Mouse (Mus musculus) regulatory T cell (primary cell): Measurements from ENCODE around the gene Prkrip1.
"Not testable (repeated sequence)": the region's sequence is repeated elsewhere in the genome, so short reads cannot be mapped to it uniquely, and the experiment has no call there.

Source experiments
- in situ Hi-C: fragments of 300-600 bp; cut with MboI, MseI; formaldehyde crosslinking; loops from one replicate; pipeline ENCODE4 v1.15.1; 2025; ENCODE audit warnings: high pct_unique_total_duplicates

Gene Prkrip1

GRCm38 (mm10) chr5:136165246-136165645 is 33.5 kb downstream of the Prkrip1 start:
- in situ Hi-C loops: no loop called here

DNA sequence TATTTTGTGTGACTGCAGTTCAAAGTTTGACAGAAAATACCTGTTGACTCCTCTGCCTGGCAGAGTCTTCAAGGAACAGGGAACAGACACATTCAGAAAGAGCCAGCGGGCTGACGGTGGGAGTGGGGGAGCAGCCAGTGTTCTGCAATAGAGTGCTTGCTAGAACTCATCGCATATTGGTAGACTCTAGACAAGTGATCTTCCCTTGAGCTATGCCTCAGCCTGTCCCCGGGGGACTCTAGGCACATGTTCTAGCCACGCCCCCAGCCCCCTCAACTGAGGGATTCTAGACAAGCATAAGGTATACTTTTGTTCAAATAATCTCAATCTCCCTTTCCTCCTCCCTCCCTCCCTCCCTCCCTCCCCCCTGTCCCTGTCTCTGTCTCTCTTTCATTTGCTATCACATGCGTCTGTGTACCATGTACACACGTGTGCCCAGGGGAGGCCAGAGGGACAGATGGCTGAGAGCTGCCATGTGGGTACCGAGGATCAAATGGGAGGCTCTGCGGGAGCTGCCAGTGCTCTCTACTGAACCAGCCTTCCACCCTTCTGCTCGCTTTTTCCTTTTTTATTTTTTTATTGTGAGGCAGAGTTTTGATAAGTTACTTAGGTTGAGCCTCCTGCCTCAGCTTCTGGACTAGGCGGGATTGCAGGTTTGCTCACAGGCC is 34.8 kb downstream of the Prkrip1 start:
- in situ Hi-C loops: no loop called here

DNA sequence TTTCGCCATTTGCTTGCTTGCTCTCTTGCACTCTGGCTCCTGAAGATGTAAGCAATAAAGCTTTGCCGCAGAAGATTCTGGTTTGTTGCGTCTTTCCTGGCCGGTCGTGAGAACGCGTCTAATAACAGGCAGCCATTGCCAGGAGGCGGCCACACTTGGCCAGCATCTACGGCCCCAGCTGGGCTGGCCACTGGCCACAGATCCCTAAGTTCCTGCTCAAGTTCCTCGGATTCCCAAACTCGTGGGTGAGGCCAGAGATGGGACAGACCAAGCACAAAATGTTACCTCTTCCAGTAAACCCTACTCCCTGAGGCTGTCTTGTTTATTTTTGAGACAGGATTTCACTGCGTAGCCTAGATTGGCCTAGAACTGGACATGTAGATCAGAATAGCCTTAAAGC is 38.7 kb downstream of the Prkrip1 start:
- in situ Hi-C loops: not testable (repeated sequence)

DNA sequence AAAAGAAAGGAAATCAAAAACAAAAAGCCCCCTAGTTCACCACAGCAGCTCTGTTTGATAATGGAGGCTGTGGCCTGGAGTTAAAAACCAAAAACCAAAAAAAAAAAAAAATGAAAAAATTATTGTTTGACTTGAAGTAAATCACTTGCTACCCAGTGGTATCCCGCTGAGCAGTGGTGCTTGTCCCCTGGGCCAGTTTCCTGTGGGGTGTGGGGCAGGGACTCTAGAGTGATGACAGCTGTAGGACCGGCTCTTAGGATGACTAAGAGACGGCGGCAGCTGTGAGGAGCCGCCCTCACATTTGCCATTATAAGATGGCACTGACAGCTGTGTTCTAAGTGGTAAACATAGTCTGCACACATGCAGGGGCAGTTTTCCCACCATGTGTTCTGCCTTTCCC is 43.4 kb downstream of the Prkrip1 start:
- in situ Hi-C loops: no loop called here

DNA sequence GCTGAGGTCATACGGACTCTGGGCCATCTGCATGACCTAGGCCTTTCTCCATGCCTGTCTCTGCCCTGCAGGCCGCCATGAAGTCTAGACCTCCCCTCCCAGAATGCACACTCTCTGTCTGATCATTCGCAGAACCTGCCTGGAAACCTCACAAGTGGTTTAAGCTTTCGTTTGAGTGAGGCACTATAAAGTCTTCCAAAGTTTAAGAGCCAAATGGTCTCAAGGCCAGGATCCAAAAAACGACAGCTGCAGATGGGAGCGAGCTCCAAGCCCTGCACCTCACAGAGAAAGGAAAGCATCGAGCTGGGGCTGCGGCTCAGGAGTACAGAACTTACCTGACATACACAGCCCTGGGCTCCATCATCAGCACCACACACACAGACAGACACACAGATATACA is 46.4 kb downstream of the Prkrip1 start:
- in situ Hi-C loops: no loop called here

- in situ Hi-C loops: loop anchor here (5.0 to 25.0 kb wide), 2 partner anchors 38 to 1138 kb away; partner anchors contain the start of genes Ache and Ufsp1
Measured at GRCm38 (mm10) chr5:136149134-136149576, 49.6 kb downstream of the Prkrip1 start.

DNA sequence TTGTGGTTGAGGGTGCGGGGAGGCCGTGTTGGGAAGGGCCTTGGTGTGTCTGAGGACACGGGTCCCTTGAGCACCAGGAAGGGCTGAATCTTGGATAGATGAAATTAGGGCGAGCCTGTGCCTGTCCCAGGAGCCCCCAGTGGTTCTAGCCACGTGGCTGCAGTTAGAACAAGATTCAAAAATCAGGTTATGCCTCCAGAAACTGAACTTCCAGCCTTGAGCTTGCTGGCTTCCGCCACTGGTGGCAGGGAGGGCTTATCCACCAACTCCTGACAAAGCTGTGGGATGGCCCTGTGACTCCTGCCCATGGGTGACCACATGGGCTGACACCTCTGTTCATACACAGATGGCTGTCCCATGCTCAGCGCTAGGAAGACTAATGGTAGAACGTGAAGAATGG is 51.1 kb downstream of the Prkrip1 start:
- in situ Hi-C loops: loop anchor here (5.0 to 25.0 kb wide), 2 partner anchors 40 to 1140 kb away; partner anchors contain the start of genes Ache and Ufsp1

- in situ Hi-C loops: loop anchor here (5.0 to 25.0 kb wide), 2 partner anchors 40 to 1140 kb away; partner anchors contain the start of genes Ache and Ufsp1
Measured at GRCm38 (mm10) chr5:136146936-136147335, 51.8 kb downstream of the Prkrip1 start.

GRCm38 (mm10) chr5:136144606-136145430 is 53.9 kb downstream of the Prkrip1 start:
- in situ Hi-C loops: loop anchor here (5.0 to 25.0 kb wide), 2 partner anchors 42 to 1142 kb away; partner anchors contain the start of genes Ache and Ufsp1

GRCm38 (mm10) chr5:136143161-136143755 is 55.5 kb downstream of the Prkrip1 start:
- in situ Hi-C loops: loop anchor here (25.0 kb wide), 1 partner anchor 1144 kb away; the partner anchor contains the start of genes Ache and Ufsp1

GRCm38 (mm10) chr5:136142746-136143145 is 56.0 kb downstream of the Prkrip1 start:
- in situ Hi-C loops: loop anchor here (25.0 kb wide), 1 partner anchor 1145 kb away; the partner anchor contains the start of genes Ache and Ufsp1

DNA sequence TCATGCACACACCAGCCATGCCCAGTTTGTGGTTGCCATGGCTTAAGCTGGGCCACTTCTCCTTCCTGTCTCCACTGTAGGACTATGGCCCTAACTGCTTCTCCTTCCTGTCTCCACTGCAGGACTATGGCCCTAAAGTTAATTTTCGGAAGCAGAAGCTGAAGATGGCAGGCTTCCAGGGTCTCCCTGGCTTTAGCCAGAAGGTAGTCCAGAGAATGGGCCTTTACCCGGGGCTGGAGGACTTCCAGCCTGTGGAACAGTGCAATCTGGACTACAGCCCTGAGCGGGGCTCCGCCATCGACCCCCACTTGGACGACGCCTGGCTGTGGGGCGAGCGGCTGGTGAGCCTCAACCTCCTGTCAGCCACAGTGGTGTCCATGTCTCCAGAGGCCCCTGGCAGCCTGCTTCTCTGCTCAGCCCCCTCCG is 58.7 kb downstream of the Prkrip1 start:
- in situ Hi-C loops: loop anchor here (25.0 kb wide), 1 partner anchor 1147 kb away; the partner anchor contains the start of genes Ache and Ufsp1

DNA sequence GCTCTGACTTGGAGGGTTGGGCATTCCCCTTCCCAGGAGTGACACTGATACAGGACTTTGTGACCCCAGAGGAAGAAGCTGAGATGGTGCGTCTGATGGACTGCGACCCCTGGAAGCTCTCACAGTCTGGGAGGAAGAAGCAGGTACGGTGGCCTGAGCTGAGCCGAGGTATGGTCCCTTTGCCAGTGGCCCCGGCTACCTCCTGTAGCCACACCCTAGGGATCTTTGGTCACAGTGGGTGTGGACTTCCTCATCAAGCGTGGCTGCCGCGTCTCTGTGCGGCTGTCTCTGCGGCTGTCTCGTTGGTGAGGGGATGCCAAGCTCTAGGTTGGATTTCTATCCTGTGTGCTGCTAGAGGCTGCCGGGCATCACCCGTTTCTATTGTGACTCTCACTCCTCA is 59.4 kb downstream of the Prkrip1 start:
- in situ Hi-C loops: loop anchor here (25.0 kb wide), 1 partner anchor 1148 kb away; the partner anchor contains the start of genes Ache and Ufsp1

DNA sequence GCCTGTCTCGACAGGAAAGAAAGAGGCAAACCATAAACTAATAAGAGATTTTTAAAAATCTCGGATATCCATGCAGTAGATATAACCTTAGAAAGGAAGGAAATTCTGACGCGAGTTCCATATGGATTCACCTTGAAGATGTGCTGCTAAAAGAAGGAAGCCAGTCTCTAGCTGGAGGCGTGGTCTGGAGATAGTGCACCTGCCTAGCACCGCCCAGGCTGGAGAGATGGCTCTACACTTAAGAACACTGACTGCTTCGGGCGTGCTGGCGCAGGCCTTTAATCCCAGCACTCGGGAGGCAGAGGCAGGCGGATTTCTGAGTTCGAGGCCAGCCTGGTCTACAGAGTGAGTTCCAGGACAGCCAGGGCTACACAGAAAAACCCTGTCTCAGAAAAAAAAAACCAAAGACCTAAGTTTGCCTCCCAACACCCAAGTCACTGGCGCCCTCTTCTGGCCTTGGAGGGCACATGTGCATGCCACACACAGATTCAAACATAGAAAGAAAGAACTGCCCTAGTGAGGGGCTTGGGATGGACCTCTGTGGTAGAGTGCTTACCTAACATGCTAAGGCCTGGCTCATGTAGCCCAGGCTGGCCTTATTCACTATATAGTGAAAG is 61.0 kb downstream of the Prkrip1 start:
- in situ Hi-C loops: loop anchor here (25.0 kb wide), 1 partner anchor 1150 kb away; the partner anchor contains the start of genes Ache and Ufsp1

GRCm38 (mm10) chr5:136136292-136136990 is 62.3 kb downstream of the Prkrip1 start:
- in situ Hi-C loops: loop anchor here (25.0 kb wide), 1 partner anchor 1151 kb away; the partner anchor contains the start of genes Ache and Ufsp1

- in situ Hi-C loops: loop anchor here (25.0 kb wide), 1 partner anchor 1152 kb away; the partner anchor contains the start of genes Ache and Ufsp1
Measured at GRCm38 (mm10) chr5:136135571-136136291, 63.0 kb downstream of the Prkrip1 start, which contains the start of the genes Lrwd1 and Alkbh4. Gene Lrwd1 (minus strand): TSS chr5:136136074. Gene Alkbh4 (plus strand): TSS chr5:136136146.
